Mouse (Mus musculus) lung, adult 2 months (tissue): Measurements from ENCODE around the gene Gm609.

ENCODE experiments used
- CTCF ChIP-seq: fragments of 200-500 bp; IDR thresholded peaks from 2 replicates; pipeline ENCODE4 v1.5.1; 2011; ENCODE audit warnings: mild to moderate bottlenecking, low read length, control low read depth; ENCODE audit not compliant: insufficient read depth
- POLR2A ChIP-seq: fragments of 200-500 bp; IDR thresholded peaks from 2 replicates; pipeline ENCODE4 v1.6.1; 2011; ENCODE audit warnings: low read depth, mild to moderate bottlenecking, control low read depth, low read length, borderline replicate concordance; ENCODE audit errors: extremely low read depth

- TF ChIP-seq POLR2A (peak; percentile 27; the same call in 1 of the 2 replicates), CTCF (0 out of 2 replicates have a peak, but pooled peaks have one; percentile 15)
Measured at GRCm38 (mm10) chr16:45399947-45400555, 92.7 kb downstream of the Gm609 start.
